Comparison of ENCODE assay signal across 13 mouse cellular contexts in genomic region chr9:64794448-64795420, GRCm38 (mm10). TPM values are rescaled to one million over a fixed set of nuclear protein-coding genes. Genes with fewer than 3 reads are reported as not detected.
DNase-seq lines count a peak whose midpoint lies in the region; ATAC-seq and TF ChIP-seq lines count a peak whose summit lies in the region.
"Had no signal": no experiment of that assay in that cellular context is flagged by ENCODE, and none has a peak within 500 bp of the region (broad histone marks: within the 10 kb centered on the region; RNA-seq: fewer than 3 reads in every experiment).

No protein-coding gene starts in this region.

- H3K4me2 ChIP-seq in limb, embryonic 15.5 days = no peak overlapping the region
- no peak overlapping the region for H3K4me2 ChIP-seq in lung, embryonic 15.5 days
- H3K4me2 ChIP-seq: heart, embryonic 15.5 days; intestine, embryonic 15.5 days had no signal

- H3K27ac ChIP-seq in testis, adult 2 months (ENCODE audit: control insufficient read depth, insufficient read depth, low read depth, low read length) = 0 out of 2 replicates have a peak overlapping the region, but pooled peaks have one; percentile 8
- peak overlapping the region; percentile 27; the same call in 1 of the 2 replicates for H3K27ac ChIP-seq in limb, embryonic 15.5 days
- H3K27ac ChIP-seq in lung, embryonic 15.5 days = peak overlapping the region; percentile 75
- H3K27ac ChIP-seq: heart, embryonic 15.5 days; intestine, embryonic 15.5 days; macrophage had no signal

- no peak overlapping the region for H3K4me3 ChIP-seq in testis, adult 2 months (ENCODE audit: control insufficient read depth, low read depth, low read length)
- H3K4me3 ChIP-seq in limb, embryonic 15.5 days = no peak overlapping the region
- no peak overlapping the region for H3K4me3 ChIP-seq in lung, embryonic 15.5 days
- H3K4me3 ChIP-seq: heart, embryonic 15.5 days; intestine, embryonic 15.5 days; myocyte had no signal

- H3K9me3 ChIP-seq in limb, embryonic 15.5 days = no peaks in the 10 kb centered on the region
- H3K9me3 ChIP-seq in lung, embryonic 15.5 days = no peaks in the 10 kb centered on the region
- H3K9me3 ChIP-seq: G1E; heart, embryonic 15.5 days; intestine, embryonic 15.5 days had no signal

- no peak for TF ChIP-seq POLR2A in testis, adult 2 months (IDR thresholded peaks at IDR 0.05; ENCODE audit: control insufficient read depth, low read depth, low read length)

- no peaks in the 10 kb centered on the region for H3K36me3 ChIP-seq in testis, adult 2 months (ENCODE audit: control insufficient read depth, insufficient read depth, low read length)
- H3K36me3 ChIP-seq in limb, embryonic 15.5 days = no peaks in the 10 kb centered on the region
- H3K36me3 ChIP-seq in lung, embryonic 15.5 days = no peaks in the 10 kb centered on the region
- H3K36me3 ChIP-seq: G1E; heart, embryonic 15.5 days; intestine, embryonic 15.5 days had no signal

- no peak for DNase-seq in testis, postnatal 14 days (ENCODE audit: low spot score)
- DNase-seq in layer of hippocampus, postnatal 10 days (ENCODE audit: low spot score in 2 of 2) = no peak
- DNase-seq in right cerebral cortex, adult 18-20 months = no peak
- DNase-seq in heart, adult 9 months (ENCODE audit: low spot score in 2 of 2) = no peak
- DNase-seq: thymus, postnatal 36 days had no signal

- WGBS in limb, embryonic 15.5 days = 45% methylated on average over 6 of the region's 6 CpGs
- 45% methylated on average over 6 of the region's 6 CpGs for WGBS in lung, embryonic 15.5 days

- 0 out of 2 replicates have a peak, but pooled peaks cover 2% of the 10 kb centered on the region for H3K4me1 ChIP-seq in testis, adult 2 months (ENCODE audit: control insufficient read depth, insufficient read depth, low read length)
- H3K4me1 ChIP-seq in limb, embryonic 15.5 days = peaks cover 9% of the 10 kb centered on the region; the same call in 1 of the 2 replicates
- peaks cover 46% of the 10 kb centered on the region for H3K4me1 ChIP-seq in lung, embryonic 15.5 days
- H3K4me1 ChIP-seq: intestine, embryonic 15.5 days had no signal

- no peak for TF ChIP-seq CTCF in testis, adult 2 months (IDR thresholded peaks at IDR 0.05; ENCODE audit: control insufficient read depth, insufficient read depth, insufficient replicate concordance, low read depth, low read length)

- H3K9ac ChIP-seq in limb, embryonic 15.5 days = no peak overlapping the region
- H3K9ac ChIP-seq in lung, embryonic 15.5 days = no peak overlapping the region
- H3K9ac ChIP-seq: heart, embryonic 15.5 days; intestine, embryonic 15.5 days had no signal

- no peak for ATAC-seq in limb, embryonic 15.5 days (ENCODE audit: insufficient number of reproducible peaks, low FRiP score, low TSS enrichment, low read depth)
- peak; percentile 77 for ATAC-seq in lung, embryonic 15.5 days (ENCODE audit: borderline replicate concordance, extremely low read depth, low FRiP score, low TSS enrichment)
- ATAC-seq: intestine, embryonic 15.5 days had no signal

- H3K27me3 ChIP-seq in testis, adult 2 months (ENCODE audit: control insufficient read depth, insufficient read depth, low read length) = no peaks in the 10 kb centered on the region
- no peaks in the 10 kb centered on the region for H3K27me3 ChIP-seq in limb, embryonic 15.5 days
- H3K27me3 ChIP-seq in lung, embryonic 15.5 days = no peaks in the 10 kb centered on the region
- H3K27me3 ChIP-seq: heart, embryonic 15.5 days; intestine, embryonic 15.5 days had no signal

RNA-seq across cellular contexts. Expression of gene Dennd4a, which starts 16.4 kb away (rescaled TPM):
- polyA plus RNA-seq in testis, adult 2 months (2012; rRNA removed) = 7.0 and 8.3 TPM in 2 replicates
- 5.3 and 7.6 TPM in 2 replicates for polyA plus RNA-seq in limb, embryonic 15.5 days (2015; fragmentation: Nextera tagmentation; extraction: Ambion mirVana)
- 7.1 and 8.4 TPM in 2 replicates for polyA plus RNA-seq in lung, embryonic 15.5 days (2015; fragmentation: Nextera tagmentation; extraction: Ambion mirVana)
- total RNA-seq in layer of hippocampus, postnatal 10 days (2021) = 10 to 100 TPM; 44.1 to 45.8 TPM

RNA-seq across cellular contexts. Expression of gene Rab11a, which starts 57.2 kb away (rescaled TPM):
- 113 and 127 TPM in 2 replicates for polyA plus RNA-seq in testis, adult 2 months (2012; rRNA removed)
- 476 and 503 TPM in 2 replicates for polyA plus RNA-seq in limb, embryonic 15.5 days (2015; fragmentation: Nextera tagmentation; extraction: Ambion mirVana)
- 319 and 324 TPM in 2 replicates for polyA plus RNA-seq in lung, embryonic 15.5 days (2015; fragmentation: Nextera tagmentation; extraction: Ambion mirVana)
- total RNA-seq in layer of hippocampus, postnatal 10 days (2021) = 100 to 1,000 TPM; 357 to 372 TPM

Comparison
In these comparisons a context has a peak if more than half of its experiments do, and no peak if none do; other contexts are left out.
1. H3K27ac ChIP-seq: peak in every context shown above with its lines; median percentile 75 in lung, embryonic 15.5 days; 27 in limb, embryonic 15.5 days; 8 in testis, adult 2 months.